Mouse (Mus musculus) Patski (cell line): ENCODE measurements around the gene Ipmk. TPM values are rescaled to one million over a fixed set of nuclear protein-coding genes. Genes with fewer than 3 reads are reported as not detected.

Experiments
- ATAC-seq: fragments of 100-300 bp; one replicate; pipeline ENCODE4 v1.8.0; 2021
- CTCF ChIA-PET: fragments of 350-600 bp; sonication (Branson Sonifier 250); formaldehyde crosslinking; loops from one replicate; lab custom pipeline; 2022; ENCODE audit warnings: inconsistent platforms; lab: Charles Lee
- POLR2A ChIA-PET: fragments of 350-600 bp; sonication (Branson Sonifier 250); formaldehyde crosslinking; loops from one replicate; lab custom pipeline; 2022; ENCODE audit warnings: antibody characterized with exemption, inconsistent platforms; lab: Charles Lee
- DNase-seq: peaks from one replicate; pipeline ENCODE4 v3.0.0-alpha.2; 2011; ENCODE audit warnings: low read depth, low spot score
- H3K27me3 ChIP-seq: fragments of 371-371 bp; one replicate; pipeline ENCODE4 v1.5.1; 2021
- CTCF ChIP-seq: fragments of 100-300 bp; IDR thresholded peaks from one replicate; pipeline ENCODE4 v1.5.1; 2021
- in situ Hi-C: fragments of 300-500 bp; cut with MboI; formaldehyde crosslinking; loops from 3 replicates; pipeline ENCODE4 v1.11.1; 2018; ENCODE audit warnings: low pct_unique_long_range_greater_than_20kb, mixed read lengths
- polyA plus RNA-seq: library from polyadenylated mRNA; unstranded; gene quantifications from one replicate; pipeline ENCODE4 v1.2.3, GENCODE M21; 2021

Ipmk gene
- polyA plus RNA-seq = 73.9 TPM

- TF ChIP-seq CTCF = no peak
- DNase-seq (peak; percentile 93), ATAC-seq (peak; percentile 74)
- in situ Hi-C loops = loop anchor here (10.0 kb wide), 1 partner anchor 47 kb away; no protein-coding TSS in a partner anchor
- CTCF ChIA-PET = interaction anchor here (1.2 to 3.4 kb wide), 7 partner anchors 9 to 54 kb away, joined by 3 to 18 read pairs (median 5); no protein-coding TSS in a partner anchor
- POLR2A ChIA-PET = interaction anchor here (1.1 to 2.0 kb wide), 2 partner anchors 9 to 16 kb away, joined by 6 to 10 read pairs; no protein-coding TSS in a partner anchor
- no peaks in the 10 kb centered on the region for H3K27me3 ChIP-seq
Observed at GRCm38 (mm10) chr10:71347509-71347949, at the start of gene Ipmk. TSS of gene Ipmk (plus strand) at chr10:71347763.

GRCm38 (mm10) chr10:71300161-71300560 lies 47.4 kb upstream of the Ipmk start:
- peaks cover 15% of the 10 kb centered on the region for H3K27me3 ChIP-seq
- no peak for DNase-seq
- ChIA-PET CTCF (interaction anchor here (0.7 to 2.7 kb wide), 3 partner anchors 10 to 37 kb away, joined by 3 to 7 read pairs (median 3); no protein-coding TSS in a partner anchor), POLR2A (no interaction called here)
- no peak for ATAC-seq
- no peak for TF ChIP-seq CTCF
- in situ Hi-C loops = loop anchor here (25.0 kb wide), 2 partner anchors 637 to 1087 kb away; no protein-coding TSS in a partner anchor

GRCm38 (mm10) chr10:71302490-71302889 lies 45.1 kb upstream of the Ipmk start:
- DNase-seq (no peak), ATAC-seq (no peak)
- ChIA-PET POLR2A (interaction anchor here (0.7 kb wide), 1 partner anchor 14 kb away, joined by 3 read pairs; no protein-coding TSS in a partner anchor), CTCF (interaction anchor here (1.0 to 2.1 kb wide), 6 partner anchors 10 to 99 kb away, joined by 3 to 9 read pairs (median 4); no protein-coding TSS in a partner anchor)
- TF ChIP-seq CTCF = peak; percentile 69
- in situ Hi-C loops = loop anchor here (25.0 kb wide), 2 partner anchors 635 to 1085 kb away; no protein-coding TSS in a partner anchor
- peaks cover 4% of the 10 kb centered on the region for H3K27me3 ChIP-seq

GRCm38 (mm10) chr10:71306190-71306589 lies 41.4 kb upstream of the Ipmk start:
- no peak for DNase-seq
- TF ChIP-seq CTCF = peak; percentile 80

GRCm38 (mm10) chr10:71306759-71307158 lies 40.8 kb upstream of the Ipmk start:
- no peak for TF ChIP-seq CTCF
- no peak for ATAC-seq
- in situ Hi-C loops = loop anchor here (25.0 kb wide), 2 partner anchors 631 to 1081 kb away; no protein-coding TSS in a partner anchor
- ChIA-PET POLR2A (no interaction called here), CTCF (interaction anchor here (1.1 to 2.0 kb wide), 6 partner anchors 10 to 94 kb away, joined by 3 to 11 read pairs (median 6); no protein-coding TSS in a partner anchor)
- peaks cover 4% of the 10 kb centered on the region for H3K27me3 ChIP-seq
- DNase-seq = no peak

More at GRCm38 (mm10) chr10:71306190-71306589, 41.4 kb upstream of the Ipmk start:
- peak; percentile 76 for ATAC-seq
- in situ Hi-C loops = loop anchor here (25.0 kb wide), 2 partner anchors 631 to 1081 kb away; no protein-coding TSS in a partner anchor
- ChIA-PET CTCF (interaction anchor here (1.1 to 2.0 kb wide), 6 partner anchors 9 to 95 kb away, joined by 3 to 11 read pairs (median 6); no protein-coding TSS in a partner anchor), POLR2A (no interaction called here)
- peaks cover 4% of the 10 kb centered on the region for H3K27me3 ChIP-seq

- ATAC-seq (no peak), DNase-seq (no peak)
- ChIA-PET CTCF (no interaction called here), POLR2A (no interaction called here)
- peaks cover 6% of the 10 kb centered on the region for H3K27me3 ChIP-seq
- TF ChIP-seq CTCF = no peak
- in situ Hi-C loops = loop anchor here (25.0 kb wide), 2 partner anchors 629 to 1079 kb away; no protein-coding TSS in a partner anchor
Observed at GRCm38 (mm10) chr10:71308199-71308598, 39.4 kb upstream of the Ipmk start.

- no peak for DNase-seq
- no peak for TF ChIP-seq CTCF
- in situ Hi-C loops = loop anchor here (25.0 kb wide), 2 partner anchors 627 to 1077 kb away; no protein-coding TSS in a partner anchor
- ChIA-PET CTCF (interaction anchor here (2.0 kb wide), 1 partner anchor 91 kb away, joined by 8 read pairs; no protein-coding TSS in a partner anchor), POLR2A (no interaction called here)
- no peak for ATAC-seq
- H3K27me3 ChIP-seq = peaks cover 10% of the 10 kb centered on the region
Observed at GRCm38 (mm10) chr10:71310288-71310687, 37.3 kb upstream of the Ipmk start.

GRCm38 (mm10) chr10:71314596-71314995 lies 33.0 kb upstream of the Ipmk start:
- ATAC-seq = no peak
- in situ Hi-C loops = loop anchor here (25.0 kb wide), 2 partner anchors 623 to 1073 kb away; no protein-coding TSS in a partner anchor
- ChIA-PET CTCF (no interaction called here), POLR2A (no interaction called here)
- H3K27me3 ChIP-seq = peaks cover 10% of the 10 kb centered on the region
- no peak for DNase-seq
- no peak for TF ChIP-seq CTCF

- no peak for TF ChIP-seq CTCF
- CTCF ChIA-PET = interaction anchor here (1.4 kb wide), 1 partner anchor 15 kb away, joined by 3 read pairs; no protein-coding TSS in a partner anchor
- in situ Hi-C loops = loop anchor here (25.0 kb wide), 2 partner anchors 621 to 1071 kb away; no protein-coding TSS in a partner anchor
- POLR2A ChIA-PET = no interaction called here
- no peak for DNase-seq
- H3K27me3 ChIP-seq = peaks cover 8% of the 10 kb centered on the region
- no peak for ATAC-seq
Observed at GRCm38 (mm10) chr10:71316056-71316455, 31.5 kb upstream of the Ipmk start.

GRCm38 (mm10) chr10:71316497-71316896 lies 31.1 kb upstream of the Ipmk start:
- TF ChIP-seq CTCF = no peak
- no peak for DNase-seq
- ChIA-PET CTCF (interaction anchor here (1.4 to 1.5 kb wide), 2 partner anchors 16 to 85 kb away, joined by 3 to 9 read pairs; no protein-coding TSS in a partner anchor), POLR2A (no interaction called here)
- in situ Hi-C loops = loop anchor here (25.0 kb wide), 2 partner anchors 621 to 1071 kb away; no protein-coding TSS in a partner anchor
- H3K27me3 ChIP-seq = peaks cover 6% of the 10 kb centered on the region
- no peak for ATAC-seq
